Mouse (Mus musculus) kidney, adult 18-20 months (tissue): ENCODE measurements around the gene Higd1a.

Experiments used
- DNase-seq: peaks from one replicate; pipeline ENCODE4 v3.0.0; 2021

The Higd1a gene

GRCm38 (mm10) chr9:121833825-121834224 lies 24.3 kb downstream of the Higd1a start:
- no peak for DNase-seq

- DNase-seq, result peak; percentile 82
Measured at GRCm38 (mm10) chr9:121830956-121831293, 27.2 kb downstream of the Higd1a start.

GRCm38 (mm10) chr9:121830243-121830955 lies 27.8 kb downstream of the Higd1a start:
- DNase-seq, result peak; percentile 68

GRCm38 (mm10) chr9:121829270-121829992 lies 28.7 kb downstream of the Higd1a start:
- DNase-seq, result no peak

DNA sequence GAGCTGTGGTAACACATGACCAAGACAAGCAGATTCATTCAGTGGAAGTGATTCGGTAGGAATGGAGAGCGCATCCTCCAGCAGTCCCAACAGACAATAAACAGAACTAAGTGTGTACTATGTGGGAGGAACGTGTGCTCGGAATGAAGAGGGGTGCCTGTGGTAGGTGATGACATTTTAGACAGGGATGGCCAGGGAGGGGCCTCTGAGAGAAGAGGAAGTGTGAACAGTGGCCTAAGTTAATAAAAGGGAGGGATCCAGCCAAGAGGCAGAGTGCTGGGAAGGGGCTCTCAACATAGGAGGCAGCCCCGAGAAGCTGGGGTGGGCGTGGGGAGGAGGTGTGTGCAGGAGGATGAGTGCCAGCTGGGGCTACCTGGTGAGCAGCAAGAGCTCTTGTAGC lies 29.8 kb downstream of the Higd1a start:
- no peak for DNase-seq

DNA sequence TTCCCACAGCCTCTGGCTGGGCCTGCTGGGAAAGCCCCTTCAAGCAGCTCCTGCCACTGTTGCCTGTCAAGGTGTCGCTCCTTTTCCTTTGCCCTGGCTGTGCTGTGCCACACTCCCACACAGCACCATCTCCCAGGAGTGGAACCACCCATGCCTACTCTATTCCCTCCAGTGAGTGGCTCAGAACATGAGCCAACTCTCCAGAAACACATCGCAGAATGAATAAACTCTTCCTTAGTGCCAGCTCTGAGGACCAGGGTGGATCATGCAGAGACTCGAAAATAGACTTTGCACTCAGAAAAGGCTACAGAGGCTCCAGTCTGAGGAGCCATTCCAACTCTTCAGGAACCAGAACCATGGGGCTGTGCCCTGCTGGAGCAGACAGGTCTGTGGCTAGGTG lies 31.8 kb downstream of the Higd1a start:
- DNase-seq, result no peak

- peak; percentile 15 for DNase-seq
Measured at GRCm38 (mm10) chr9:121823991-121824390, 34.2 kb downstream of the Higd1a start.

DNA sequence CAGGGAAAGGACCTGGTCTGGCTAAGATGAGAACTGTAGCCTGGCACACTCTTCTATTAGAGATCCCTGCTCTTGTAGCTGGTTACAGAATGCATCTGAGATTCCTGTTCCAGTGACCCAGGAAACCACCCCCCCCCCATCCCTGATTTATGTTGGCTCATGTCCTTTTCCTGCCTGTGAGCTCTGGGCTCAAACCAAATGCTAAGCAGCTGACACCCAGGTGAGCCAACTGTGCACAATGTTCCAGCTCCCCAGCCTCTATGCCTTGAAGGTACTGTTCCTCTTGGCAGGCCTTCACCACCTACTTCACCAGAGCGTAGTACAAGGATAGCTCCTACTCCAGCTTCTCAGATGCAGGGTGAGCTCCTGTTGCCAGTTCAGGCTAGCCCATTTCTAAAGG lies 35.1 kb downstream of the Higd1a start:
- DNase-seq, result peak; percentile 57

DNA sequence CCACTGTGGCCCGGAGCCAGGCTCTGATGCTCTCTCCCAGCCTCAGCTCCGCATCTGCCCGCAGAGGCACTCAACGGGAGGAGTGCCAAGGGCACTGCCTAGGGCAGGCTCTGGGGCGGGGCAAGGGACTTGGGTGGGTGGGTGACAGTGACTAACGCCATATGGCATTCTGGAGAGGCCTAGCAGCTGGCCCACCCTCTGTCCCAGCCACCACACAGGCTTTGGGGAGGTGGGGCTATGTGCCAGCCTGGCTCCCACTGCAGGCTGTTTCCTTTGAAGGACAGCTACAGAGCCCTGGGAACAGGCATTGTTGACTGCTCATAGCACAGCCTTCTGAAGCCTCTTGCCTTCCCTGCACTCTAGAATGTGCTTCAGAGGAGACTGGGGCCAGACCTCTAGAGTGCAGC lies 35.6 kb downstream of the Higd1a start:
- peak; percentile 47 for DNase-seq

GRCm38 (mm10) chr9:121820765-121821164 lies 37.4 kb downstream of the Higd1a start:
- DNase-seq, result peak; percentile 16

DNA sequence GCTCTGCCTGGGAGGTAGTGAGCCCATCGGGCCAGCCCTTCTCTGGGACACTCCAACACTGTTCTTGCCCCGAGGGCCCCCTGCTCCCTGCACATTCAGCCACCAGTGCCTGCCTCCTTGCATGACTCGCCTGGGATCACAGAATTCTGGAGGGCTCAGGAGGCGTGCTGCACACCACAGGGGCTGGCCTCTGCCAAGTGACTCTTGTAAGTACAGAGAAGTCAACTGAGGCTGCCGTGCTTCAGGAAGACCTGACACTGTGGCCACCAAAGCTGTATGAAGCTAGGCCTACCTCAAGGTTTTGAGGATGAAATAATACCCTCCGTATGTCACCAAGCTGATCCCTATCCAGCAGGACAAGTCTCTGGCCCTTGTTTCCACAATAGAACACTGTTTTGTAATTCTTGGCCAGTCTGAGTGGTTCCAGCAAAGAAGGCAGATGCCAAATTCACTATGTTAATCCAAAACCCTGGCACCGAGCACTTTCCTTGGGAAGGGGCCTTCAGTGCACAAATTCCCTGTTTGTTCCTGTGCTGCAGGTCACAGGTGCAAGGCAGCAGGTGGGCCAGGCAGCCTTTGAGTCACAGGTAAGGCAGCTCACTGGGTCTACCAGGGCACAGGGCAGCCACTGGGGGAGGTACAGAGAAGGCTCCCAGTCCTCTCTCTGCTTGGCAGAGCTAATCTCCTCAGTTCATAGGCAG lies 38.2 kb downstream of the Higd1a start:
- peak; percentile 34 for DNase-seq

- peak; percentile 42 for DNase-seq
Measured at GRCm38 (mm10) chr9:121819073-121819770, 38.9 kb downstream of the Higd1a start.

GRCm38 (mm10) chr9:121815183-121815582 lies 43.0 kb downstream of the Higd1a start:
- no peak for DNase-seq

DNA sequence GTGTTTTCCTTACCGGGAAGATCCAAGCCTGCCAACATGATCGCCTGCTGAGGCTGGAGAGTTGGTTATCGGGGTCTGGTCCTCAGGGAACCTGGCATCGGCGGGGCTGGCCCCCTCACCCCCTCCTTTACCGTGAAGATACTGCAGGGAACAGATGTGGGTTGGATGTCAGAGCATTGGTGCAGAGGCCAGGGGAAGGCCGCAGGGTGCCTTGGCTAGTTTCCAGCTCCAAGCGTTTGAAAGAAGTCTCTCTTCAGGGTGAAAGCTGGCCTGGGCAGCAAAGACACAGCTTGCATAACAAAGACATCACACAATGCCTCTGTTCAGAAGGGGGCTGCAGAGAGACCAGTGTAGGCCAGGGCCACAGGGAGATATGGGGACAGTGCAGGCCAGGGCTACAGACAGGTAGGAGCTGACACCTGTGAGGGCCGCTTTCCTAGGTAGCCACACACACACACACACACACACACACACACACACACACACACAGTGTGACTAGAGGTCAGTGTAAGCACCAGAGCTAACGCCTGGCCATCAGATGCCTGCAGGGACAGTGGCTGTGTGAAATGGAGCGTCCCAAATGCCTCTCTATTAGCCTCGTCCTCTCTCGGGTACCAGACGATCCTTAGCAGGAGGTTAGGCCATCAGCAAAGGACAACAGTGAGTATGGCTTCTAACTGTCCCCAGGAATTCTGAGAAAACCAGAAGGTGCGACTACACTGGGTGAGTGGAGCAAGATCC lies 47.9 kb downstream of the Higd1a start:
- no peak for DNase-seq

- no peak for DNase-seq
Measured at GRCm38 (mm10) chr9:121808511-121808910, 49.7 kb downstream of the Higd1a start.

DNA sequence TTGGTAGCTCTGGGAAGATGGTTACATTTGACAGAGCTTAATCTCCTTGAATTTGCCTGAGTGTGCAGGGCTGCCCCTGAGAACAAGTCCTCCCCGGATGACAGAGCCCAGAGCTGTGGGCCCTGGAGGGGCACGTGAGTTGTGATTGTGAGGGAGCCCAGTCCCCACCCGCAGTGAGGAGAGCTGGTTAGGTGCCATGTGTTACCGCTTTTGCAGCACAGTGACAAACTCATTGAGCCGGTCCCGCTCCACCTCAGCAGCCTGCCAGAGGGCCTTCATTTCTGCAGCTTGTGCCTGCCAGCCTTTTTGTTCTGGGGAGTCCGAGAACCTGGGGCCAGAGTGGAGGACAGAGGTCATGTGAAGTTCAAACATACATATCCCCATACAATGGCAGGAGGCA lies 50.2 kb downstream of the Higd1a start:
- DNase-seq, result no peak

GRCm38 (mm10) chr9:121807546-121807945 lies 50.6 kb downstream of the Higd1a start:
- DNase-seq, result no peak

- no peak for DNase-seq
Measured at GRCm38 (mm10) chr9:121802747-121803146, 55.4 kb downstream of the Higd1a start.

DNA sequence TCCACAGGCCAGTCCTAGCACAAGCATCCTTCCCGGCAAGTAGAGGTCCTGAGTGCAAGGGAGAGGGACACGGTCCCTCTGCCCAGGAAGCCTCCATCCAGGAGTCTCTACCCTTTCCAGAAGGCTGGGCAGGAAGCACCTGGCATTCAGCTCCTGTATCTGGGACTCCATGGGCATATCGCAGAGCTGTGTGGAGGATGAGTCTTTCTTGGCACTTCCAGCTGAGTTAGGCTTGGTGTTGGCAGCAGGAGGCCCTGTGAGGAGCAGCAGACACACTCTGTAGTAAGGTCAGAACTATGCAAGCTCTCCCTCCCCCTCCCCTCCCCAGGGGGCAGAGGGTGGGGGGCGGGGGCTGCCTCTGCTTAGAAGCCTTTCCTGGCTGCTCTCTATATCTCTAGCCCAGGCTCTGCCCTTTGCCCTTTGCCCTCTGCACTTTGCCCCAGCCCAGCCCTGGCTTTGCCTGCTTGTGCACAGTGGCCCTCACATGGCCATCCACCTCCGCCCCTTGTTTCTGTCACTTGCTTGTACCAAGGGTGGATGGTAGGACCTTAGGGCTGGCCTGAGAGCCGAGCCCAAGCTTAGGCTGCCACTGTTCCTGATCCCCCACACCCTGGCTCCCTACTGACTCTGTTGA lies 59.2 kb downstream of the Higd1a start:
- no peak for DNase-seq
